Mouse (Mus musculus) megakaryocyte progenitor cell, adult 5-6 weeks (primary cell): ENCODE measurements around the gene Pla2g3. TPM values are rescaled to one million over a fixed set of nuclear protein-coding genes. Genes with fewer than 3 reads are reported as not detected.

Experiments used
- ATAC-seq: replicated peaks from 2 replicates; pipeline ENCODE4 v1.8.0; 2016; ENCODE audit warnings: mild to moderate bottlenecking, moderate TSS enrichment, inconsistent platforms; ENCODE audit not compliant: poor library complexity
- total RNA-seq, 2 experiments: library from RNA; stranded (forward) in 1 of 2; stranded (reverse) in 1 of 2; fragments of 157-497, 149-512 nt in 1 of 2; fragments of 200-1000 nt in 1 of 2; gene quantifications; 2 replicates each; pipeline versions ENCODE4 v1.2.3 to v1.2.4; 2015 to 2017

Gene Pla2g3
- total RNA-seq, 2 experiments from 2014 or later = not detected

DNA sequence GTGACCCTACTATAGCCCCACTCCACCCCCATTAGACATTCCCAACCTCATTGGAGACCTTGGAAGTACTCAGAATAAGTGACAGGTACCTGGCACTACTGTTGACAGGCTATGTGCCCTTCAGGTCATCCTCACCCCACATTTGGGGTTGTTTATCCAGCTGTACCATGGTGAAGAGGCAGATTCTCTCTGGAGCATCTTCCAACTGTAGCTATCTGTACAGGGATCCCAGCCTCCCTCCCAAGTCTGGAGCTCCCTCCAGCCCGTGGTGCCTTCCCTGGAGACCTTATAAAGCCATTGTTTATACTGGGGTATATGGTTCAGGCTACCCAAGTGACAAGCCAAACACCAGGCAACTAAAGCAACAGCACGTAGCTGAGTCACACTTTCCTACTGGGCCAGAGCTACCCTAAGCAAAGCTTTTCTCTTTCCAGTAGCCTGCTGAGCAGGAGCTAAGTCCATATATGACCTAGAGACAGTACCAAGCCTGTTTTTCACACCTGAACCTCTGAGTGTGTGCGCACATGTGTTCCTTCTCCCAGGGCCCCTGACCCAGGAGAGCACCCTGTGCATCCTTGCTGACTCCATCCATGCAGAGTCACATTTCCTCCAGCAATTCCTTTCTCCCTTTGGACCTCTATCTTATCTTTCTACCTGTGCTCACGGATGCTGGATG is 31.1 kb downstream of the Pla2g3 start:
- no peak for ATAC-seq

DNA sequence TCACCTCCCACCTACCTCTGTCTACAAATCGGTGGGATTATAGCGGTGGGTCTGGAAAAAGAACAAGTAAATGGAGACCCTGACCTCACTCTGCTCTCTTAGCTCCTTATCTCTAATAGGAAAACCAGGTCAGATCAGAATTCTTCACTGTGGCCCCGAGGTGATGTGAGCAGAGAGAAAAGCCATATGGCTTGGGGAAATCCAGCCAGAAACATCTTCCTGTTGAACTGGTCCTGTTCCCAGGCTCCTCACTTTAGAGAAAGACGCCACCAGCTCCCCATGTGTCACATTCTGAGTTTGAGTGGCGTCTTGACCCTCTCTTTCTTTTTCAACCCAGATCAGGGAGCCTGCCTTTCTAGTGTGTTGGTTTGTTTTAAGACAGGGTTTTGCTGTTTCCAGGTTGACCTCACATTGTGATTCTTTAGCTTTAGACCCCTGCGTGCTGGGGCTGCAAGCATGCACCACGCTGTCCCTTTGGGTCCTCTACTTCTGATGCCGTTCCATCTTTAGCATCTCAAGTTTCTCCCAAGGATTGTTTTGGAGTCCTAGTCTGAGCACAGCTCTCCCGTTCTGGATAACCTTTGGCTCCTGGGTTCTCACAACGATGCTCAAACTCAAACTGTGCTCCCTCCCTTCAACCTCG is 31.8 kb downstream of the Pla2g3 start:
- no peak for ATAC-seq

DNA sequence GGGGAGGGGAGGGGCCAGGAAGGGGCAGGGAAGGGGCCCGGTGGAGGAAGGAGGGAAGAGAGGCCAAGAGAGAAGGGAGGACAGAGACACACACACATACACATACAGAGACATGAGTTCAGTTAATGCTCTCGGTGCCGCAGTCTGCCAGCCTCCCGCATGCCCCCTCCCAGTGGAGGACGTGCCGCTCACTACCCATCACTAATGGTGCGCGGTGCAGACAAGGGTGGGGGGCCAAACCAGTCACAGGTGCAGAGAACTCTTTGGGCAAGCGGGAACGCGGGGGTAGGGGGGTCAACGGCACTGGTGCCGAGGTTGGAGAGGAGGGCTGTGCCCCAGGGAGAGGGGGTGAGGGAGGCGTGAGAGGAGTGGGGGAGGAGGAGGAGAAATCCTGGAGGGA is 32.8 kb downstream of the Pla2g3 start:
- no peak for ATAC-seq

DNA sequence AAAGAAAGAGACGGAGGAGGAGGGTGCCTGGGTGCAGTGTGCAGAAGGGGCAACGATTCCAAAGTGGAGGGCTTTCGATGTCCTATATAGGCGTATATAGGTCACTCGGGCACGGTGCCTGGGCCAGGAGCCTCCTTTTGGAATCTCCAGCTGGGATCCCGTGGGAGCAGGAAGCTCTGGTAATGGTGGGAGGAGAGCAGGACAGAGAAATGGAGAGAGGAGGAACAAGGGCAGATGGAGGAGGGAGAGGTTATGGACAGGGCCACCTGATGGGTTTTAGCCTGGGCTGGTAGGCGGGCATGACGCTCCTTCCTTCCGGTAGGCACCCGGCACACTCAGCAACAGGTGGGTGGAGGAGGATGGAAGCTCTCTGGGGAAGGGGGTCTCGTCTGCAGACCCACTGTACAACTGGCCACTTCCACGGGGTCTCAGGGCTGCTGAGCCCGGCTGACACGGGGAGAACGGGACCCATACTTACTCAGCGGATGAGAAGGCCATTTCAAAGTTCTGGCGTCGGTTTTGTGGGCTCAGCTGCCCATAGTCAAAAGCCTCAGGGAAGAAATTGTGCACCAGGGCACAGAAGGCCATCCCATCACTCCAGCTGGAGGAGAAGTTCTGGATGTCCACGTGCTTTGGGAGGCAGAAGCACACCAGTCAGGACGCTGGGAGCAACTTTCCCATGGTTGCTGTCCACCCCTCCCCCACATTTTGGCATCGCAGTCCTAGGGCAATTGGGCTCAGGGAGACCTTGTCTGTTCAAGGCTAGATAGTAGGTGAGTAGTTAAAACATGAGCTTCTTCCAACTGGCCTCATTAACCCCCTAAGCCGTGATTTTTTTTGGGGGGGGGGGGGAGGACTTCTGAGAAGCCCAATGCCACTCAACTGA is 33.5 kb downstream of the Pla2g3 start:
- ATAC-seq = no peak

DNA sequence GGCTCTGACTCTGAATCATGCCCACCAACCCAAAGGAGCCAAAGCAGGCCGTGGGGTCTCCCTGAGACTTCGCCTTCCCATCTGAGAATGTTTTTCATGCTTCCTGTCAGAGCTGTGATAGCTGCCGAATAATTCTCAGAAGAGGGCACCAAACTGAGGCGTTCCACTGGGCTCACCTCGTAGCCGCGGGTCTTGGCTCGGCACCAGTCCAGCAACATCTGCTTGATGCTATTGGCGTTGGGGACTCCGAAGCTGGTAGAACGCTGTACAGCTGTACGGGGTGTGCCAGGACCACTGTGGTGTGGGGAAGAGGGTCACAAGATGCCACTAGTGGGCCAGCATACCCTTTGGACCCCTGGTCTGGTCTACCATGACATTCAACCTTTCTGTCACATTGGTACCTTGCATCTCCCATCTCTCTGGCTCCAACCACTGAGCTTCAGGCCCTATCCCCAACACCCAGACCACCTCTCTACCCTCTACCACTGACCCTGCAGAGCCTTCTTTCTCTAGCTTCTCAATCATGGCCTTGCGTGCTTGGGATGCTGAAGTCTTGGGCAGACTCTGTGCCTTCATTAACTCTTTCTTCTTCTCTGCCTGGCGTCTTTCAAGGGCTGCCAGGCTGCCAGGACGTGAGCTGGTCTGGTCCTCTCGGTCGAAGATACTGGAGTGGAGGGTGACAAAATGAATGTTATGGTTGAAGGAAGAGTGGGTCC is 34.4 kb downstream of the Pla2g3 start:
- no peak for ATAC-seq

DNA sequence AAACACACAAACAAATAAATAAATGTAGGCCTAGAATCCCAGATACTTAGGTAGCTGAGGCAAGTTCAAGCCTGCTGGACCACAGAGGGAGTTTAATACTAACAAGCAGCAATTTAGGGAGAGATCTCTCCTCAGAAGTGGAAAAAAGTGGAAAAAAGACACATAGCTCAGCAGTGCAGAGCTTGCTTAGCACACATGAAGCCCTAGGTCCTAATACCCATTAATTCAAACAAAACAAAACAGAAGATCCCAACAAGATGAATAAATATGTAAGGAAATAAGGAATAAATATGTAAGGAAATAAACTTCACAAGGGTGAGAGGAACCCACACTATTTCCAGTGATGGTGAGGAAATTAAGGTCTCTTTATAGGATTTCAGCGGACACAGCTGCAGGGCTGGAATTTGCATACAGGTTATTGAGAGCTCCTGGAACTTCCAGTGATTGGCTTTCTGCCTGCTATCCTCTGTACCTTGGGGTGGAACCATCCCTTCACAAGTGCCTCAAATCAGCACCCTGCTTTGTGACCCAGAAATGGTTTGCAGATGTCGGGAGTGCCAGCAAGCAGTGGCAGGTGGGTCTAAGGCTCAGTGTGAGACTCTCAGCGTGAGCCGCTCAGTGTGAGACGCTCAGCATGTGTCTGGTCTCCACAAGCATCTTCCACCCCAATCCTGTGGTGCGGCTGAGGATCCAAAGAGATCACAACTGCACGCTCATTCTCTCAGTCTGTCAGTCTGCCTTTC is 35.9 kb downstream of the Pla2g3 start:
- ATAC-seq = no peak

DNA sequence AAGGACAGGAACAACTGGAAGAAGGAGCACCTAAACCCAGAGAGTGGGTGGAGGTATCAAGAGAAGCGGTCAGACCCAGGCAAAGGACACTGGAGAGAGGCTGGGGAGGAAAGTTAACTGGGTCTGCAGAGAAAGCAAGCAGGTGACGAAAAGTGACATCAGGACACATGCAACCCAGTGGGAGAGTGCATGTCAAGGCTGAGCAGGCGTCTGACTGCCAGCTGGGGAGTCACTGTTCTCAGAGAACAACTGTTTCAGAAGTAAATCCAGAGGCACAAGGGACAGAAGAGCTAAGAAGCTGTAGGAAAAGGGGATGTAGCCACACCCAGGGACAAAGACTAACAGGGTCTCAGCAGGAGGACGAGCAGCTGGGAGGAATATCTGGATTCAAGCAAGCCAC is 37.5 kb downstream of the Pla2g3 start:
- no peak for ATAC-seq

DNA sequence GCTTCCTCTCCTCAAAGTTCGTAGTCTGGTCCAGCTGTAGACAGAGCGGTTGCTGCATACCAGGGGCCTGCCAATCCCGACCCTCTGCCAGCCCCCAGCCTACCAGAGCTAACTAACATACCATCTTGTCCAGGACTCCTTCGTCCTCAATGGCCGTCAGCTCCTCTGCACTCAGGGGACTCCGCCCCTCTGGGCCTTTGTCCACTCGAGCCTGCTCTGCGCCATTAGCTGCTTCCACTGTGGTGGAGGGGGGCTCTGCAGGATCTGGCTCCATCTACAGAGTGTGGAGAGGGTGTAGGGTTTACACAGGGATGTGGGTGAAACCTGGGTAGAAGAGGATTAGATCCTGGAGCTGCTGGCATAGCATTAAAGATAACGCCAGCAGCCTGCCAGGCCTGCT is 38.1 kb downstream of the Pla2g3 start:
- no peak for ATAC-seq

DNA sequence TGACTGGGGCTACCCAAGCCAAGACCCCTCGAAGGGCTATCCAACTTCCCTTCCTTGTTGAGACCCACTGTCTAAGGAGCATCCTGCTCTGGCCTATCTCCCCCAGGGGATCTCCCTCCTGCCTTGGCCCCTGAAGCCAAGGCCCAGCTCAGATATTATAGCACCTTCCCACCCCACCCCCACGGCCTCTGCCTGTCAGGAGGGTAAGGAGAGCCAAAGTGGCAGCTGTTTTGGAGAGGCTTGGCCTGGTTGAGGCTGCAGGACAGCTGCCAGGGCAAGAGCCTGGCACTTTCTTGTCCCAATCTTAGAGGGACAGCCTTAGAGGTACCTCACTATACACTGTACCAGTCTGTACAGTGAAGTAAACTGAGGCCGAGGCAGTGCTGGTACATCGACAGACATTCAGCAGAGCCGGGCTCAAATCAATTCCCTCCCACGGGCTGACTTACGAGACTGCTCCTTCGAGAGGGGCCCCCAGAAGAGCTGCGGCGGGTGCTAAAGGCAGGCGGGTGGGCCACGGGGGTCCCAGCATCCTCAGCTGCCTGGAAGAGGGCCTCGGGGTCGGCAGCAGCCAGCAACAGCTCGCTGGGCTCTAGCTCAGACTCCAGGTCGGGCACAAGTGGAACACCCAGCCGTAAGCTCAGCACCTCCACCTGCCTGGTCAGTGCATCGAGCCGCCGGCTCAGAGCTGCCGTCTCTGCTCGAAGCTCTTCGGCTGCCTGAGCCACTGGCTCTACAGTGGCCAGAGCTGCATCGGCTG is 39.1 kb downstream of the Pla2g3 start:
- ATAC-seq = no peak

DNA sequence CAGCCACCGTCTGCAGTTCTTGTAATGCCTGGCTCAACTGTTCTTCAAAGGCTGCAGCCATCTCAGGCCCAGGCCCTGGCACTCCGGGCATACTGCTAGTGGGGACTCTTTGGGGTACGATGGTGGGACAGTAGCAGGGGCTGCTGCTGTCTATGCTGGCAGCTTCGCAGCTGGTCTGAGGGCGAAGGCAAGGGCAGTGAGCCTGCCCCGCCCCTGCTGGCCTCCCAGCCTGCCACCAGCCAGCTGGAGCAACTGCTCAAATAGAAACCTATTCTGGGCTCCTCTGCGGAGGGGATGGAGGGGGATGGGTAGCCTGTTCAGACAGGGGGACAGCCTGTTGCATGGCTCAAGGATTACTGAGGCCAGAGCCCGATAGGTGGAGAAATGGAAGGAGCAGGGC is 39.7 kb downstream of the Pla2g3 start:
- no peak for ATAC-seq

DNA sequence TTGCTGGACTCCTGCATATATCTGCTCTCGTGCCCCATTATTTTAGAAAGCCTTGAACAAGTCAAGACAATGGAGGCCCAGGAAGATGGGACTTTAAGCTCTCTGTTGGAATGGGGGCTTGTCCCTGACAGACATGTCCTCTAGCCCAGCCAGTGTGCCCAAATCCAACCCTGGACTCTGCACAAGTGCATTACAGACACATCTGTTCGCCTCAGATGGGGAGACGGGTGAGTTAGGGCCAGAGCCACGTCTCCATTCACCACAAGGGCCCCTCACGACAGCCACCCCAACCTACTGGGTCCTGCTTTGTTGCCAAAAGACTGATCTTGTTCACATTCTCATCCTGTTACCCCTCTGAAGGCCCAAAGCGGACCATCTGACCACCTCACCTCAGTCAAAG is 40.1 kb downstream of the Pla2g3 start:
- ATAC-seq = no peak

DNA sequence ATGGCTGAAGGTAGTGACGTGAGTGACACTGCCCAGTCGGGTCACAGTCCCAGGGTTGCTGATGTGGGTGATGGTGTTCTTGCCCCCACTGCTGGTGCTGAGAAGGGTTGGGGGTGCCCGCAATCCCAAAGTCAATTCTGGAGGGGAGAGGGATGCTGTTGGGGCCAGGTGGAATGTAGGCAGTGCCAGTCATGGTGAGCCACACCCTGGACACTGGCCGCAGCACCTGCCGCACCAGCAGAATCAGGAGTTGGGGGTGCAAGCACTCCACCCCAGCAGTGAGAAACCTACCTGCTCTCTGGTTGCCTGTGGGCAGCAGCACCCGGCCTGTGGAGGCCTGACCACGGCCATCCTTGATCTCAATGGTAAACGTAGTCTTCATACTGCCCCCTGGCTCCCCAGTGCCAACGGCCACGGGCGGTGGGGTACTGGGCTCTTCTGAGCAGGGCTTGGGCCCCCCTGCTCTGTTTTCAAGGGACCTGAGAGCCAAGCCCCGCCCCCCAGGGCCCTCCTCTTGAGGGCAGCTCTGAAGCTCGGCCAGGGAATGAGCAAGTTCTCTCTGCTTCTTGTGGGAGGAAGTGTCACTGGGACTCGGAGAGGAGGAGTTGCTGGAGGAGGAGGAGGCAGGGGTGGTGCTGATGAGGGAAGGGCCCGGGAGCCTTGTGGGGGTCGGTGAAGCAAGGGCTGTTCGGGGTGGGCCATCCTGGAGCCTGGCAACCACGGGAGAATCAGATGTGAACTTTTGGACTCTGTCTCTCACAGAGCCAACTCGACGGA is 41.6 kb downstream of the Pla2g3 start:
- no peak for ATAC-seq

DNA sequence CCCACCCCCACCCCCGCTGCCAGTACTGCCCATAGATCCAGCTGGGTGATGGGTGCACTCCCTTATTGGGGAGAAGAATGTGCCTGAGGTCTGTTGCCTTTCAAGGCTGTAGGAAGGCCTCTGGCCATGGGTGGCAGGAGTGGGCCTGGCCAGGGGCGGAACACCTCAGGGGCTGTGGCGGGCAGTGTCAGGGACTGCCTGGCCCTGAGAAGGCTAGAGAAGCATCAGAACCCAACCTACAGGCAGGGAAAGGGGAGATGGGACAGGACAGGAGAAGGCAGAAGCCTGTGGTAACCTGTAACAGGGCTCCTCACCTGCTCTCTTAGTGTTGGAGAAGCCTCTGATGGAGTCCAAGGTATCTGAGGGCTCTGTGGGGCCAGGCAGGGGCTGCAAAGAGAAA is 42.6 kb downstream of the Pla2g3 start:
- no peak for ATAC-seq

DNA sequence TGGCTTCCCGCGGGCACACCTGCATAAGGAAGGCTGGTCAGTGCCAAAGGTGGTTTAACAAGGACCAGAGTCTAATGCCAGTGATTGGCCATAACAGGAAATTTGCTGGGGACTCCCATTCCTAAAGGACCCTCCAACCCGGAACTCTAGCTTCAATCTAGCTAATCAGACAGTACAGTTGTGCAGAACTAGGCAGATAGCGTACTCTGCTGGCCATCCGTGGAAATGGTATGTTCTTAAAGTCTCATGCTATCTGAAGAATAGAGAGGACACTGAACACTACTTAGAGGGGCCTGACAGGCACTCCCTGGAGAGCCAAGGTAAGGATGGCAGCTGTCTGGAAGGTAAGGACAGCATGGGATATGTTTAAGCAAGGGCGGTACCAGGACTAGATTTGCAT is 43.5 kb downstream of the Pla2g3 start:
- no peak for ATAC-seq

DNA sequence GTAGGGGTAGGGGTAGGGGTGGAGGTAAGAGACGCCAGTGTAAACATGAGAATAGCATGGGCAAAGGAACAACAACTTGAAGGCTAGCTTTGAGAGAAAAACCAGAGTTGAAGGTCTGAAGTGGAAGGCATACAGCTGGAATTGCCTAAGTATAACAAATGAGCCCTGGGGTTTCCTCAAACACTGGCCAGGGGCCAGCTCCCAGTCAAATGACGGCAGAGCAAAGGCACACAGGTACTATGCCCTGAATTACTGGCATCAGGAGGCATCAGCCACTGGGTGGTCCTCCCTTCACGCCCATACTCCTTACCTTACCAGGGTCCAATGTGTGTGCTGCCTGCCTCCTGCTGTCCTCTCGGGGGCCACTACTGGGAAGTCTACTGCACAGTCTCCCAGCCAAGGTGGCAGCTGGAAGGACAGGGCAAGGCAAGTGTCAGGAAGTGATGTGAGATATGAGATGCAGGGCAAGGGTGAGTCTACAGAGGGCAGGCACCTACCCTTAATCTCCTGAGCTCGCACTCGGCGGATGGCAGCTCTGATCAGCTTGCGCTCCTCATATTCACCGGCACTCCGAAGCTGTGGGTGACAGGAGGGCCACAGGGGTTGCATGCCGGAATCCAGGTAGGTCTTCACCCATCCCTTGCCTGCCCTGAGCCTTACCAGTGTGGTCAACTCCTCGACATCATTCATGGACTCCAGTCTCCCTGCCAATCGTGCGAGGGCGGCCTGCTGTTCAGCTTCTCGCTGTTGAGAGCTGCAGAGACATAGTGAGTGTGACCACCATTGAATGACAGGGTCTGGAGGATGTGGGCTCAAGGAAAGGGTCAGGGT is 44.2 kb downstream of the Pla2g3 start:
- ATAC-seq = no peak

DNA sequence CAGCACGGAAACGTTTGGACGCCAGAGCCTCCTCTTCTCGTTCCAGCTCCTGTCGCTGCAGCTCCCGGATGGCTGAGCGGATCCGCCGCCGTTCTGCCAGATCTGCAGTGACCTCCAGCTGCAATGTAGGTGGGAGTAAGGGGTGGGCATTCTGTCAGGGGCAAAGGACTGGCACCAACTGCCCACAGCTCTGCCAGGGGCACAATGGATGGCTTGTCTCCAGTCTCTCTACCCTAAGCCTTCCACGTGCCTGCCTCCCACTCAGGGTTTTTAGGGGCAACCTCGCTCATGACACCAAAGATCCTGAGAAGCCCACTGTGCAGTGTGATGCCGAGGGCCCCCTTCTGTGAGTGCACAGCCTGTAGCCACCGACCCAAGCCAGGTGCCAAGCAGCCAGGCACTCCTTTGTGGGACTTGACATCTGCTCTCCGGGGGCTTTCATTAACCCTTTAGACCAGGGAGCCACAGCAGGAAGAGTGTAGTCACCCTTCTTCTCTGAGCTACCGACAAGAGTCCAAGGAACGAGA is 45.4 kb downstream of the Pla2g3 start:
- no peak for ATAC-seq

DNA sequence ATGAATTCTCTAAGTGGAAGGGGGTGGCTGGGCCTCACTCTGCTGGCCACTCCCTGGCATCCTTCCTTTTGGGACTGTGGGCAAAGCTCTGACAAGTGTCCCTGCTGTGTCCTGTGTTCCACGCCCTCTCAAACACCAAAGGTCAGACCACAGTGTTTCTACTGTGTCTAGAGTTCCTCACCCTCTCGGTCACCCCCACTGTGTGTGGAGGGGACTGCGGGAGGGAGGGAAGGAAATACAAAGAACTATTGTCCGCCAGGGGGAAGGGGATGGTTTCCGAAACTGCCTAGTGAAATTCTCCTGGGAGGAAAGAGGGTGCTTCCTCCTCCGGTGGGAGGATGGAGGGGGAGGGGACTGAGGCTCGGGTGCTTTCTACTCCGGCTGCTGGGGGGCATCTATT is 46.9 kb downstream of the Pla2g3 start:
- peak; percentile 25 for ATAC-seq

DNA sequence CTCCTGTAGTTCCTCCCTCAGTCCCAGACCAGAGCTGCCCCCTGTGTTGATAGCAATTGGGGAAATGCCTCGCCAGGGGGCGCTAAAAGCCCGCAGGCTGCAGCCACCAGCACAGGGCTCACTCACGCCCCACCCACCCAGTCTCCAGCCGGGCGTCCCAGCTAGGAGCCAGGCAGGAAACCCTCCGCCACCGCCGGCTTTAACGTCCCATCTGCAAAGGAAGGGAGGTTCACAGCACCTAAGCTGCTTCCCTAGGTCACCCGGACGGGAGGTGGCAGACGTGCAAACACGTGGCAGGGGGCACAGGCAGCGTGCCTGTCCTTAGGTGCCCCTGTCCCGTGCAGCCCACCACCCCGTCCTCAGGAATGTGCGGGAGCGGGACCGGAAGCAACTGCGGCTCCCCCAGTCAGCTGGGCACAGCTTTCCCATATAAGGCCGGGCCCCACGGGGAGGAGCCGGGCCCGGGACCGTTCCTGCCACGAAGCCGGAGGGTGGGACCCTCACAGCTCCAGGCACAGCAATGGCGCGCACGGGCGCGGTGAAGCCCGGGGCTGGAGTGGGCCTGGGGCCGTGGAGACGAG is 47.4 kb downstream of the Pla2g3 start:
- ATAC-seq = peak; percentile 76
